Mouse (Mus musculus) embryonic fibroblast, embryonic 13.5 days (primary cell): Measurements from ENCODE around the gene Txndc16.

Source experiments
- CTCF ChIP-seq: IDR thresholded peaks from 2 replicates; pipeline ENCODE4 v1.5.1; 2011; ENCODE audit warnings: mild to moderate bottlenecking, control low read depth, low read length, moderate library complexity, borderline replicate concordance; ENCODE audit not compliant: insufficient read depth
- POLR2A ChIP-seq: IDR thresholded peaks from 2 replicates; pipeline ENCODE4 v1.6.1; 2011; ENCODE audit warnings: low read depth, mild to moderate bottlenecking, control low read depth, low read length, moderate library complexity

GRCm38 (mm10) chr14:45175012-45175740 lies 45.0 kb downstream of the Txndc16 start:
- no peak for TF ChIP-seq CTCF
- TF ChIP-seq POLR2A, result no peak
